Mouse (Mus musculus) A20 (cell line): Measurements from ENCODE around the gene Uvrag.
A peak's percentile ranks its signal among the peaks of the same experiment; 100 is the strongest.

Source experiments
- DNase-seq: peaks from one replicate; pipeline ENCODE4 v3.0.0-alpha.2; 2011; ENCODE audit warnings: low read depth, low spot score

The Uvrag gene

DNA sequence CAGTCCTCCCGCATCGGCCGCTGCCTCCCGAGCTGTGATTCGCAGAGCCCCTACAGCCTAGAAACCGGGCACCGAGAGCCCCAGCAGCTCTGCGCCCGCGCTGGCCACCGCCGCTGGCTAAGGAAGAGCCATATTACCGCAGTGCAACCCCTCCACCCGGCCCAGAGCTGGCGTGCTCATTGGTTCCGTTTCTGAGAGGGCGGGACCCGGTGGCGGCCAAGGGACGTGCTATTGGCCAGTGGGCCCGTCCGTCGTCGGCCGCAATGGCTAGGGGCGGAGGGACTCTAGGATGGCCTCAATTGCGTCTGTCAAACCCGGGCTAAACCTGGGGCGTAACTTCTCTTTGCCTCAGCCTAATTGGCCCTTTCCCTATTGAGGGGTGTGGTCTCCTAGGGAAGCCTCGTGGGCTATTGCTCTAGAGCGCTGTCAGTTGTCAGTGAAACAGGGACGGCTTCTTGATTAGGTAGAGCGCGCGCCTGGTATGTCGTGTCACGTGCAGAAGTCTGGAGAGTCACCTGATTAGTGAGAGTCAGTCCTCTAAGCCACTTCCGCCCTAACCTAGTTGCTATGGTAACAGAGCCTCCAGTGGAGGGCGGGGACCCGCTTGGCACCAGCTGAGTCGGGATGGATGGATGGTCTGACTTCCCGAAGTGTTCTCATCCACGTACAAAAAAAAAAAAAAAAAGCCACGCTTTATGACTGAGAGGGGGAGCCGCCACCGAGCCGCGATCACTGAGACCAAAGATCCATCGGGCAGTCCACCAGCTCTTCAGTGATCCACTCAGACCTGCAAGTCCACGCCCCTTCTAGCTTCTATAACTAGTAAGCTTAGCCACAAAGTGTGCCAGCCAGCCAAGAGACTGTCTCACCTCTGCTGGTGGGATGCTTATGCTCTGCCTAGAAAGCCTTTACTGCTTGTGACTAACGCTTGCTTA is at the start of gene Uvrag:
Gene Uvrag, minus strand, starts transcription at position 158 of the 935 bp plus-strand sequence.
- DNase-seq, result peak; percentile 99

DNA sequence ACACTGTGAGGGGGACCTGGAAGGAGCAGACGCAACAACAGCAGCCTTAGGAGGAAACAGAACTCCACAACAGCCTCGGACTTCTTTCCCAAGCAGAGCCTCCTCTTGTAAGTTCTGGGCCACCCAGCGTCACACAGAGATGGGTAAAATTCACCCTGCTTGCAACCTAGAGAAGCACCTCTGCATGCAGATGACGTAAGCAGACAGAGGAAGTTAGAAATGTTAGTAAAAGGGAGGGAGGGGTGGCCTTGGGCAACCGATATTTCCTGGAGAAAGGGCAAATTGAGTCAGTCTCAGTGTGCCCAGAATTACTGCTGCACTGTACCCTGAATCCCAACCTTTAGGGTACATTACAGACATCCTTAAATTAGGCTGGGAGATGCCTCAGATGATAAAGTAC is 48.9 kb upstream of the Uvrag start:
- DNase-seq, result no peak

DNA sequence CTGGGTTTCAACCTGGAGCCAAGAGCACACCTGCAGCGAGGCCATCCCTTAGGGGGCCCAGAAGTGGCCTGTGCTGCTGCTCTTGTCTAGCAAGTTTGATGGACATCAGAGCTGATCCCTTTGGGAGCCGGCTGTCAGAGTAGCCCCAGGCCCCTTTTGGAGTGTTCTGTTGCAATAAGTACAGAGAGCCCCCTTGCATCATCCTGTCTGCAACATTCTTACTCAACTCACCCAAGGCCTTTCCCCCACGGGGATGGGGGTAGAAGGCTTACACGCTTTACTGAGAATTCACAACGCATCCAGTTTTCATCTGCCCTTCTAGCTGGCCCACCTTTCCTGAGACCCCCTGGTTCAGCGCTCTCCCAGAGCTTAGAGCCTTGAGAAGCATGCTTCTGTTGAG is 47.7 kb upstream of the Uvrag start:
- DNase-seq, result no peak

DNA sequence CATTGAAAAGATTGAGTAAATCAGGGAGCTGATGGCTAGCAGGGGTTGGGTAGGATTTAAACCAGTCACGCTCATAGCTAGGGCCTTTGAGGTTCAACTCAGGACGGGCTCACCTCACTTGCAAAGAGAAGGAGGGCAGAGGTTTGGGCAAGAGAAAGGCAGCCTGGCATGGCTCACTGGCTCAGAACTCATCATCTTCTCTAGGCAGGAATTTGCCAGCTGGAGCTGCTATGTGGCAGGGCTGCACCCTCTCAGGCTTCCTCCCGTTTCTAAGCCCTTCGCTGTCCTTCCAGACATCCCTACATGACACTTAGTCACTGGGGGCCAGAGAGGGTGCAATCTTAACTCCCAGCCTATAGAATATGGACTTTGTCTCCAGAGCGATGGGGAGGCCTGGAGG is 46.5 kb upstream of the Uvrag start:
- DNase-seq, result no peak

DNA sequence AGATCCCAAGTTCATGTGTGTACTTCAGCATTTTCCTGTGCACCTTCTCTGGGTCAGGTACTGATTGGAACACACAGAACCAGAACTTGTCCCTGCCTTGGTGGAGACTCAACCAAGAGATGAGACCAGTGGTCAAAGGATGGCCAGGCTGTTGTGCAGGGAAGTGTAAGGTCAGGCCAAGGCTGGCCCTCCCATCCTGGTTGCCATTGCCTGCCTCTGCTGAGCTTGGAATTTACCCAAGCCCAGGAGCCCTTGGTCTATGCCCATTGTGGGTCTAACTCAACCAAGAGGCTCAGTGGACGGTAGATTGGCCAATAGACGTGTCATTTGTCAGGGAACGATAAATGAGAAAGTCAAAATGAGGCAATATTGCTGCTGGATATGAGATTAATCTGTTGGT is 44.5 kb upstream of the Uvrag start:
- no peak for DNase-seq

DNA sequence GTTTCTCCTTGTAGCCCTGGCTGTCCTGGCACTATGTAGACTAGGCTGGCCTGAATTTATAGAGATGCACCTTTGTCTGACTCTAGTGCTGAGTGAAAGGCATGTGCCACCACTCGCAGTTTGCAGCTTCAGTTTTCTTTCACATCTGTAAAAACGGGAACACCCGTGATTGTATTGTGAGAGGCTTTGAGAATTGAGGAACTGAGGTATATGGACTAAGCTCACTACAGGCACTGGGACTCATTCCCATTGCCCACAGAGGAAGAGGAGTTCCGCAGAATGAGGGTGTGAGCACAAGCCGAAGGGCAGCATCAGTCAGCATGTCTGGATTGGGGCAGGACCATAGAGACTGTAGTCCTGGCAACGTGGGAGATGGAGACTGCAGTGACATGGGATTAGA is 42.8 kb upstream of the Uvrag start:
- no peak for DNase-seq

DNA sequence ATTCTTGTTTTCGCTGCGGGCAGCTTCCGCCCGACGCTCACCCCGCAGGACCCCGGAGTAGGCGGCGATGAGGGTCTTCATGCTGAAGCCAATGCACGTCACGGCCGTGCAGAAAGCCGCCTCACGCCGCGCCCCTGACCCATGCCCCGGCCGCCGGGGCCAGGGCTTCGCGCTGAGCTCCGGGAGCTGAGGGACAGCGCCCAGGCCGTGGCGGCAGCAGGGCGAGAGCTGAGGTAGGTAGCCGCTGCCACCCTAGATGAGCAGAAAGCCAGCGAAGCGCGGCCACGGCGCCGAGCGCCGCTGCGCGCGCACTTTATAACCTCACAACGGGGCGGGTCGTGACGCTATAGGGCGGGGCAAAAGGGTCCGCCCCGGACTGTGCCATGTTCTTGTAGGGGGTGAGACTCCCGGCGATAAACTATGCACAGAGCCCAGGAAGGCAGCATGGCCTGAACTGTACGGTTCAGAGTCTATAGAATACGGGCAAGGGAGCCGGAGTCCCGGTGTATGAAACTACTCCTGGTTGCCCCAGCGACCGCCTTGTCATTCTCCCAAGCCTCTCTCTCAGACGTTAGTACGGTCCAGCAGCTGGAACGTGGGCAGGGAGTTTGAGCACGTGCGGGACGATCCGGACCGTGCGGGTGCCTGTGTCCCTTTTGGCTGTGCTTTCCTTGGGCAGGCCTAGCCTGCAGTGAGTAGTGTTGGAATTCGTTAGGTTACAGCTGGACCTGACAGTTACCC is 41.7 kb upstream of the Uvrag start, which contains the start of gene Dgat2:
Gene Dgat2, minus strand, starts transcription at position 288 of the 741 bp plus-strand sequence.
- peak; percentile 95 for DNase-seq

DNA sequence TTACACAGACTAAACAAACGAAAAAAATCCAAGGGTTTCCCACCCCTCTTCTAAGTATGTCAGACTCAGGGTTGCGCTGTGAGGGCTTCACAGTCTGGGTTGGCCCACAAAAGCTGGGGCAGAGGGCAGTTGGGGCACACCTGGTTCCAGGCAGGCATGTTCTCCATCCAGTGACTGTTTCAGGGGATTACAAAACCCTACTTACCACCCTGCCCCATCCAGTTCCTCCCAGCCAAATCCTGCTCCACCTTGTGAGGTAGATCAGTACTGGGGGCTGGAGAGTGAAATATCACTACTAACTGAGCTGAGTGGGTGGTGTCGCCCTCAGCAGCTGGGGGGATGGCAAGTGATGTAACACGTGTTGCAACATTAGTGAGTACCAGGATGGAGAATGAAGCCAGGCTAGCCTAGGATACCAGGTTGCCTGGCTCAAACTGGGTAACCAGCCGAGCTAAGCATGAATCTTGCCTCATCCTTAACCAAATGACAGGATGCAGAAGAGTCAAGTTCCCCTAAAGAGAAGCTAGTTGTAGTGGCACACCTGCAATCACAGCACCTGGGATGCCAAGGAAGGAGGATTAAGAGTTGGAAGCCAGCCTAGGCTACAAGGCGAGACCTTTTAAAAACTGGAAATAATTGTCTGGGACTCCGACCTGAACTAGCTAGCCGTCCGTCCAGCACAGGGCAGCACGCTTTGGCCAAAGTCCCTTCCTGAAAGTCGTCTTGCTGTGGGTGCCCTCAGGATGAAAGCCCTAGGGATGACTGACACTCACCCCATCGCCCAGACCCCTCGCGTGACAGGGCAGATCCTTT is 40.9 kb upstream of the Uvrag start:
- DNase-seq, result peak; percentile 33

DNA sequence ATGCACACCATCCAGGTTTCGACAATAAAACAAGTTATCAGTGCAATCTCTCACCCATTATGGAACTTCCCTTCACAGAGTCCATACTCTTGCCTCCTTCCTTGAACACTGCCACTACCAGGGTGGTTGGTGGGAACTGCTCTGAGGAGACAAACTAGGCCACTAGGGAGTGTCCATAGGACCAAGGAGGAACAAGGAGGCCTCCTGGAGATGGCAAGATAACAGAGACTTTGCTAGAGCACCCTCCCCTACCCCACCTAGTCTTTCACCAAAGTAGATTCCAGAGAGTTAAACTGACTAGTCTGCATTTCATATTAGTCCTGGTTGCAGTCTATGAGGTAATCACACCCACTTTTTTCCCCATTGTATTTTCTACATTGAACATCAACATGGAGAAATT is 39.2 kb upstream of the Uvrag start:
- DNase-seq, result no peak

DNA sequence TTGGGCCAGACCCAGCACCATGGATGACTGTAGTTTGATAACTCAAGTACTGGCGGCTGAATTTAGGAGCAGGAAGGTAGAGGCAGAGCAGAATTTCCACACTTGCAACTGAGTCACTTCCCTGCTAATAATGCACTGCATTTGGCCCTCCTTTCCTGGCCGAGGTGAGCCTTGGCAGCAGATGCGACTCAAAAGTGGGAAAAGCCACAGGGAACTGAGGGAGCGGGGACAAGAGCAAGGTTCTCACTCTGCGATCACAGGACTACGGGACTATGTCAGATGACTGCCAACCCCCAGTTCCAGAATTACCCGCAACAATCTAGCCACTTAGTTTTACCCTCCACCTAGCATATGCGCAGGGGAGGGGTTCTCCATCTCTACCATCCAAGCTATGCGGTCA is 38.3 kb upstream of the Uvrag start:
- no peak for DNase-seq

DNA sequence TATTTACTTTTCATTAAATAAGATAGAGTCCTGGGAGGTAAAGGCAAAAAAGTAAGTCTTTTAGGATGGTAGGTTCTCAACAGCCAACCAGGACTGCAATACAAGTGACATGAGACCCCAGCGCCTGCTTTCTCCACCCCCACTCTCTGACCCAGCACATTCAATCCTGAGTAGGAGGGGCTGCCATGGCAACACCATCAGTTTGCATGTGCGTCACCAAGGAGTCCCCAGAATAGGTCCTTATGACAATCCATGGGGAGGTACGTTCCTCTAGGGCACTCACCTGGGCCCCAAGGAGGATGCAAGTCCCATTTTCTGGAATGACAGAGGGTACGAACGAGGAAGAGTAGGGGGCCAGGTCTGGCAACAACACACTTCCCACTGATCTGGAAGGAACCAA is 36.4 kb upstream of the Uvrag start:
- no peak for DNase-seq

DNA sequence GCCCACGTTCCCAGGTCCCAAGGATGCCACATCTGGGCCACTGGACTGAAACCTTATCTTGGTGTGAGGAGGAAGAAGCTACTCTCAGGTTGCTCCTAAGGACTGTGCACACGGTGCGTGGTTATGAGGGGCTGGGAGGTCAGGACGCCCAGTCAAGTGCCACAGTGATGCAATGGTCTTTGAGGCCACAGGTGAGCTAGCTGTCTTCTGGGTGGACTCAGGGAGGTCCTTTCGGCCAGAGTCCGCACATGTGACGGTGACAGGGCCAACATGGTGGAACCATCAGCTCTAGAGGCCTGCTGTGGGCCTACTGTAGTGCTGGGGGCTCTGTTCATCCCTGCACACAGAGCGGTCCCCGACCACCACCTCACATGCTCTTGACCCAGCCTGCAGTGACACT is 34.7 kb upstream of the Uvrag start:
- DNase-seq, result no peak

DNA sequence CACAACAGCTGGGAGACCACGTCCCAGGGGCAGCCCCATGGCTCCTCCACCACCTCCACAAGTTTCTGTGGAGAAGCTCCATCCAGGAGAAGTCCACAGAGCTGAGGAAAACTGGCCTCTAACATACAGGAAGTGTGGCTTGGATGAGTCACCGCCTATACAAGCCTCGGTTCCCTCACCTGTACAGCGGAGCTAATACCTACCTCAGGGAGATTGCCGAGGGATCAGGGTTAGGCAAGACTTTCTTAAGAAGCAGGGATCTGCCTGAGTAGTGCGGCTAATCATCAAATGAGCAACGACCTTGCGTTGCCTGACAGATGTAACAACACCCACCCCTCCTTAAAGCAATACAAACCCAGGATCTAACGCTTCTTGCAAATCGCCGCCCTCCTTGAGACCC is 34.2 kb upstream of the Uvrag start:
- no peak for DNase-seq

DNA sequence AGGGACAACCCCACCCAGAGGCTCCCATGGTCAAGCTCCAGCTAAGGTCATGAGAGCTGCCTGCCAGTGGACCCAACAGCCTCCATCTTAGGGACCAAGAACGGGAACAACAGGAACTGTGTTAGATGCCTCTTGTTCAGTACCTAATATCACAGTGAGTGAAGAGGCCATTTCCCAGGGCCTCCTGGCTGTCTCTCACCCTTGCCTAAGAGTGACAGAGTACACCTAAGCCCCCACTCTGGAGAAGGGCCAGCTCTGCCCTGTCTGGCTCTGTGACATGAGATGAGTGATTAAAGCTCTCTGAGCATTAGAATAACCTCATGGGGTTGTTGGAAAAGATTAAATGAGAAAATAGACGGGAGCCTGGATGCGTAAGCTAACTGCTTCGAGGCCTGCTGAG is 33.1 kb upstream of the Uvrag start:
- no peak for DNase-seq

DNA sequence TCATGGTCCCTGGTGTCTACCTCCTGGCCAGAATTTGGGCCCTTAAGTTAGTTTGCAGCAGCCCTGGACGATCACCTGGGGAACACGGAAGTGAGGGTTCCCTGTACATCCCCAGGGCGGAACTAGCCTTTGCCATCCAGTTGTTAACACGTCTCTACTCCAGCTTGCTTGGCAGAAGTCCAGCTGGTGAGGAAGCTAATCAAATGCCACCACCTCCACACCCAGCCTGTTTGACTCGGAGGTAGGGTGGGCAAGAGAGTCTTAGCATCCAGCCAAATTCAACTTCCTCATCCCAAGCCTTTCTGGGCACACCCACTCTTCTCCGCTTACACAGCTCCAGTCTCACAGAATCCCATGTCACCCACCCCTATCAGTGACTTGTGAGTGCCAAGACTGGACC is 32.0 kb upstream of the Uvrag start:
- no peak for DNase-seq

DNA sequence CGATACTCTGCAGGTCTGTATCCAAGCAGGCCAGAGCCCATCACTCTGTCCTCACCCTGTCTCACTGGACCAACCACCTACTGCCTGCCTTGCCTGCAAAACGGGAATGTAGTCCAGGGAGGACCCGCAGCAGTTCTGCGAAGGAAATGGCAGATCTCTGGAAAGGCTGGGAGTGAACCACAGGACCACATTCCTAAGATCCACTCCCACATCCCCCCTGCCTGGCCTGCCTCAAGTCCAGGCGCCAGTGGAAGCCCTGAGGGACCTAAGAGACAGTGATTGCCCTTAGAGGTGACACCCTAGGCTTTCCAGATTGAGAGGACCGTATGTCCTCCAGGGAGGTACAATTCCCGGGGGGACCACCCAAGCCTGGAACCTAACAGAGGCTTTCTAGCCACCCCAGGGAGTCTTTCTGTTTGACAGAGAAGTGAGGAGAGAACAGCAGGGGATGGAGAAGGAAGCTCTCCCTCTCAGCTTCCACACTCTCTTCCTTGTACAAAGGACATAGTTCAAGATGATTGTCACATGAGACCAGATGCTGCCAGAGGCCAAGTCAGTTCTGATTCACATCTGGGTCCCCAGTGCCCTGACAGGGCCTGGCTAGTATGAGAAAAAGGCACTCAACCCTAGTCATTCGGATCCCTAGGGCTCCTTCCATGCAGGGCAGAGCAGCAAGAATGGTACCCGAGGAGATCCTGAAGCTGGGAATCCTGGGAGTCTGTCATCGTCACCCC is 31.0 kb upstream of the Uvrag start:
- no peak for DNase-seq

DNA sequence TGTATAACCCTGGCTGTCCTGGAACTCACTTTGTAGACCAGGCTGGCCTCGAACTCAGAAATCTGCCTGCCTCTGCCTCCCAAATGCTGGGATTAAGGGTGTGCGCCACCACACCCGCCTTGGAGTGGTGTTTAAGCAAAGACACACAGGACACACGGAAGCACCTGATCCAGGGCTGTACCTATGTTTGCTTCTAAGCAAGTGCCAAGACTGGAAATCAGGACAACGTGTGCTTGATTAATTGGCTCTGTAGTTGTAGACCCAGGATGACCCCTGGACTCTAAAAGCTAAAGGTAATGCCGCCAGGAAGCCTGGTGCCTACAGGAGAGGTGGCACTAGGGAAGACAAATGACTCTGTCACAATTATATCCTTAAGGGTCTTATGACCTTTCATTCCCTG is 29.6 kb upstream of the Uvrag start:
- DNase-seq, result no peak

DNA sequence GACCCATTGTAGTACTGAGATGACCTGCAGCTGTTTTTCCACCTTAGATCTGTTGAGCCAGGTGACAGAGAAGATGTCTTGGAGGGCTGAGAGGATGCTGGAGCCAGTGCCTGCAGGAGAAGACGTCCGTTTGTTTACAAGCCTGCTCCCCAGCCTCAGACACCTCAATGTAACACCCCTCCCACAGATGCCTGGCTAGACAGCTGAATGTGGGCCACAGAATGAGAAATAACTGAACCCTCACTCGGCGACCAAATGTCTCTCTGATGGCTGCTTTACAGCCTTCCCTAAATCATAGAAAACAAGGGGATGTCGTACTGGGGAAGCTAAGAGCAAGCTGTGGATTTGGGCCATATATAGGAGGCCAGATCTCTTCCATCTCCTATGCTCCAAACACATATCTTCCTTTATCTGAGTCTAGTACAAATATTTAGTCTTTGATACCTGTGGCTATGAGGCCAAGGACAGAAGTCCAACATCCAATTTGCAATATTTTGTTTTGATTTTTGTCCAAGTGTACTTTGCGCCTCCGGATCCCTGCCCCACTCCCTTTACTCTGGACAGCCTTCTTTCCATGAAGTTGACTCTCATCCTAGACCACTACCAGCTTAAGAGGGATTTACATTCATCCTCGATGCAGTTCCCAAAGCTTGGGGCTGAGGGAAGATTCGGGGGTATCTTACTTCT is 28.9 kb upstream of the Uvrag start:
- no peak for DNase-seq

DNA sequence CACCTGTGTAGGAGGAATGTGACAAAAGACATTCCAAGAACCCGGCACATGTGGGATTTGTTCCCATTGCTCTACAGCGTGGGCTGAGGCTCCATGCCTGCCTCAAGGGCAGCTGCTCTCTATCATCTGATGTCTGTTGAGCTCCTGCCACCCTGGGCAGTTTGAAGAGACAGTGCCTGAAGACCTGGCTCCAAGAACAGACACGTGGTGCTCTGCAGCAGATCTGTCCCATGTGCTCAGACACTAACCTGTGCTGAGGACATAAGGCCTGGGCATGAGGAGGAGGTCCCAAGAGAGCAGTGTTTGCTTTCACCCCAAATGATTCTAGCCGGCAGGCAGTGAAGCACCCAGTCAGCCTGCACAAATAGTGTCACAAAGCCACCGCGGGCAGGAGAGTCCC is 27.8 kb upstream of the Uvrag start:
- DNase-seq, result no peak

DNA sequence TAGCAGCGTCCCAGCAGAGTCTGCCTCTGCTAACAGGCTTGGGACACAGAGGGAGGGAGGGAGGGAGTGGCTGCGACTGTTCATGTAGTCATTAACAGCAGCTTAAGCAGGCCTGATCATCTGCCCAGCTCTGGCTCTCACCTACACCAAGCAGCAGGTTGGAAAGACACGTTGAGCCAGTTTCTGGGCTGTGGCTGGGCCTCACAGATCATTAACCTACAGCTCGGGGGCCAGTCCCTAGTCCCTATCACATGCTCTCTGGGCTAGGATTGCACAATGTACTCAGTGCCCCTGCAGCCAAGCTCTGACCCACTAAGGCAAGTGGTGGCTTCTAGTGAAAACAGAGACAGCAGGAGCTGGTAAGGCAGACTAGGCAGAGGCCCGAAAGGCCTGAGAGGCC is 27.0 kb upstream of the Uvrag start:
- no peak for DNase-seq

DNA sequence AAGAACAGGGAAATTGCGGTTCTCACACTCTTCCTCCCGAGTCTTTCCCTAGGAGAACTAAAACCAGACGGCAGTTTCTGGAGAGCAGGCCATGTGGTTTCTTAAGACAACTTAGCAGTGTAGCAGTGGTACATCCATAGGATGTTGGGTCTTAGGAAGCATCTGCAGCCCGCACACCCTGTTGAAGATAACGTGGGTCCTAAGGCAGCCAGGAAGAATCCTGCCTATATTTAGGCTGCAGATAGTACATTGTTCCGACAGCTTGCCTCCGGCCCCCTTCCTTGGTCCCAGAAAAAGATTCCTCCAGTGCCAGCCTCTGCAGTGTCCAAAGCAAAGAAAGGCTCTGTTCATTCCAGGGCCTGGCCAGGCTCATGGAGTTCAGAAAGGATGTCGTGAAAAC is 25.2 kb upstream of the Uvrag start:
- no peak for DNase-seq
